Mouse (Mus musculus): Measurements from ENCODE around the gene Fermt1. TPM values are rescaled to one million over a fixed set of nuclear protein-coding genes. Genes with fewer than 3 reads are reported as not detected.

Gene Fermt1
- polyA plus RNA-seq (2014; fragmentation: Nextera tagmentation; extraction: Ambion mirVana): 0.60 and 0.71 TPM in 2 replicates

GRCm38 (mm10) chr2:132945326-132946207 is at the start of gene Fermt1:
TSS of gene Fermt1 (minus strand) at chr2:132945906.
- H3K27me3 ChIP-seq (replicated peaks; ENCODE audit: control insufficient read depth, insufficient read depth, low read length): peaks cover 33% of the 10 kb centered on the region
- ATAC-seq (replicated peaks; ENCODE audit: low FRiP score) (peak; percentile 23; the same call in 1 of the 2 replicates), DNase-seq (ENCODE audit: low spot score) (no peak)
- WGBS: 6% methylated on average over 37 of the region's 37 CpGs
- peak within 1 kb of the TSS; percentile 59 for H3K4me2 ChIP-seq
- H3K36me3 ChIP-seq (ENCODE audit: control insufficient read depth, insufficient read depth, low read length): no peaks in the 10 kb centered on the region
- no peaks in the 10 kb centered on the region for H3K9me3 ChIP-seq (ENCODE audit: control insufficient read depth, low read length)
- peak within 1 kb of the TSS; percentile 27 for H3K4me3 ChIP-seq (ENCODE audit: low read depth, low read length)
- H3K27ac ChIP-seq (ENCODE audit: low read depth, low read length): no peak within 1 kb of the TSS
- H3K9ac ChIP-seq (ENCODE audit: low read depth, low read length): no peak within 1 kb of the TSS; the same call in 1 of the 2 replicates
- H3K4me1 ChIP-seq (replicated peaks; ENCODE audit: control insufficient read depth, insufficient read depth, low read length): no peaks in the 10 kb centered on the region

GRCm38 (mm10) chr2:132992659-132993531 is 47.2 kb upstream of the Fermt1 start:
- no peak overlapping the region for H3K9ac ChIP-seq (ENCODE audit: low read depth, low read length)
- no peak overlapping the region for H3K4me3 ChIP-seq (ENCODE audit: low read depth, low read length)
- WGBS: 71% methylated on average over 9 of the region's 9 CpGs
- no peaks in the 10 kb centered on the region for H3K9me3 ChIP-seq (ENCODE audit: control insufficient read depth, low read length)
- no peaks in the 10 kb centered on the region for H3K4me1 ChIP-seq (replicated peaks; ENCODE audit: control insufficient read depth, insufficient read depth, low read length)
- H3K27me3 ChIP-seq (replicated peaks; ENCODE audit: control insufficient read depth, insufficient read depth, low read length): no peaks in the 10 kb centered on the region
- ATAC-seq (replicated peaks; ENCODE audit: low FRiP score) (no peak), DNase-seq (ENCODE audit: low spot score) (no peak)
- H3K36me3 ChIP-seq (ENCODE audit: control insufficient read depth, insufficient read depth, low read length): no peaks in the 10 kb centered on the region
- H3K4me2 ChIP-seq: no peak overlapping the region
- no peak overlapping the region for H3K27ac ChIP-seq (ENCODE audit: low read depth, low read length)

- H3K27me3 ChIP-seq (replicated peaks; ENCODE audit: control insufficient read depth, insufficient read depth, low read length): no peaks in the 10 kb centered on the region
- no peak overlapping the region for H3K4me2 ChIP-seq
- H3K36me3 ChIP-seq (ENCODE audit: control insufficient read depth, insufficient read depth, low read length): no peaks in the 10 kb centered on the region
- no peaks in the 10 kb centered on the region for H3K9me3 ChIP-seq (ENCODE audit: control insufficient read depth, low read length)
- no peak overlapping the region for H3K4me3 ChIP-seq (ENCODE audit: low read depth, low read length)
- no peaks in the 10 kb centered on the region for H3K4me1 ChIP-seq (replicated peaks; ENCODE audit: control insufficient read depth, insufficient read depth, low read length)
- H3K9ac ChIP-seq (ENCODE audit: low read depth, low read length): no peak overlapping the region
- no peak overlapping the region for H3K27ac ChIP-seq (ENCODE audit: low read depth, low read length)
- WGBS: 58% methylated on average over 11 of the region's 11 CpGs
- DNase-seq (ENCODE audit: low spot score) (no peak), ATAC-seq (replicated peaks; ENCODE audit: low FRiP score) (no peak)
Measured at GRCm38 (mm10) chr2:132989778-132990564, 44.3 kb upstream of the Fermt1 start.

- Histone ChIP-seq H3K36me3 (ENCODE audit: control insufficient read depth, insufficient read depth, low read length) (no peaks in the 10 kb centered on the region), H3K27ac (ENCODE audit: low read depth, low read length) (no peak overlapping the region), H3K9ac (ENCODE audit: low read depth, low read length) (no peak overlapping the region), H3K4me1 (replicated peaks; ENCODE audit: control insufficient read depth, insufficient read depth, low read length) (no peaks in the 10 kb centered on the region), H3K27me3 (replicated peaks; ENCODE audit: control insufficient read depth, insufficient read depth, low read length) (no peaks in the 10 kb centered on the region), H3K4me3 (ENCODE audit: low read depth, low read length) (no peak overlapping the region), H3K9me3 (ENCODE audit: control insufficient read depth, low read length) (no peaks in the 10 kb centered on the region), H3K4me2 (no peak overlapping the region)
- WGBS: 89% methylated on average over 2 of the region's 2 CpGs
- DNase-seq (ENCODE audit: low spot score): no peak
- ATAC-seq (replicated peaks; ENCODE audit: low FRiP score): no peak
Measured at GRCm38 (mm10) chr2:132973346-132973745, 27.6 kb upstream of the Fermt1 start.

- ATAC-seq (replicated peaks; ENCODE audit: low FRiP score) (no peak), DNase-seq (ENCODE audit: low spot score) (no peak)
- no peaks in the 10 kb centered on the region for H3K36me3 ChIP-seq (ENCODE audit: control insufficient read depth, insufficient read depth, low read length)
- no peak overlapping the region for H3K4me2 ChIP-seq
- H3K9me3 ChIP-seq (ENCODE audit: control insufficient read depth, low read length): no peaks in the 10 kb centered on the region
- WGBS: 29% methylated on average over 4 of the region's 4 CpGs
- no peak overlapping the region for H3K9ac ChIP-seq (ENCODE audit: low read depth, low read length)
- H3K27me3 ChIP-seq (replicated peaks; ENCODE audit: control insufficient read depth, insufficient read depth, low read length): no peaks in the 10 kb centered on the region
- no peak overlapping the region for H3K27ac ChIP-seq (ENCODE audit: low read depth, low read length)
- no peak overlapping the region for H3K4me3 ChIP-seq (ENCODE audit: low read depth, low read length)
- no peaks in the 10 kb centered on the region for H3K4me1 ChIP-seq (replicated peaks; ENCODE audit: control insufficient read depth, insufficient read depth, low read length)
Measured at GRCm38 (mm10) chr2:132970772-132971173, 25.1 kb upstream of the Fermt1 start.

- WGBS: 69% methylated on average over 1 of the region's 1 CpGs
- no peaks in the 10 kb centered on the region for H3K4me1 ChIP-seq (replicated peaks; ENCODE audit: control insufficient read depth, insufficient read depth, low read length)
- no peaks in the 10 kb centered on the region for H3K27me3 ChIP-seq (replicated peaks; ENCODE audit: control insufficient read depth, insufficient read depth, low read length)
- ATAC-seq (replicated peaks; ENCODE audit: low FRiP score) (no peak), DNase-seq (ENCODE audit: low spot score) (no peak)
- H3K4me2 ChIP-seq: no peak overlapping the region
- no peak overlapping the region for H3K4me3 ChIP-seq (ENCODE audit: low read depth, low read length)
- no peak overlapping the region for H3K27ac ChIP-seq (ENCODE audit: low read depth, low read length)
- H3K36me3 ChIP-seq (ENCODE audit: control insufficient read depth, insufficient read depth, low read length): no peaks in the 10 kb centered on the region
- no peaks in the 10 kb centered on the region for H3K9me3 ChIP-seq (ENCODE audit: control insufficient read depth, low read length)
- H3K9ac ChIP-seq (ENCODE audit: low read depth, low read length): no peak overlapping the region
Measured at GRCm38 (mm10) chr2:132957786-132958185, 12.1 kb upstream of the Fermt1 start.

- H3K27ac ChIP-seq (ENCODE audit: low read depth, low read length): no peak overlapping the region
- DNase-seq (ENCODE audit: low spot score) (no peak), ATAC-seq (replicated peaks; ENCODE audit: low FRiP score) (0 out of 2 replicates have a peak, but pooled peaks have one; percentile 39)
- H3K9ac ChIP-seq (ENCODE audit: low read depth, low read length): no peak overlapping the region
- no peaks in the 10 kb centered on the region for H3K27me3 ChIP-seq (replicated peaks; ENCODE audit: control insufficient read depth, insufficient read depth, low read length)
- no peak overlapping the region for H3K4me3 ChIP-seq (ENCODE audit: low read depth, low read length)
- no peak overlapping the region for H3K4me2 ChIP-seq
- no peaks in the 10 kb centered on the region for H3K4me1 ChIP-seq (replicated peaks; ENCODE audit: control insufficient read depth, insufficient read depth, low read length)
- H3K36me3 ChIP-seq (ENCODE audit: control insufficient read depth, insufficient read depth, low read length): no peaks in the 10 kb centered on the region
- H3K9me3 ChIP-seq (ENCODE audit: control insufficient read depth, low read length): no peaks in the 10 kb centered on the region
- WGBS: 6% methylated on average over 8 of the region's 8 CpGs
Measured at GRCm38 (mm10) chr2:132952197-132952596, 6.5 kb upstream of the Fermt1 start.

GRCm38 (mm10) chr2:132948174-132948573 is 2.5 kb upstream of the Fermt1 start:
- 64% methylated on average over 7 of the region's 7 CpGs for WGBS
- H3K36me3 ChIP-seq (ENCODE audit: control insufficient read depth, insufficient read depth, low read length): no peaks in the 10 kb centered on the region
- DNase-seq (ENCODE audit: low spot score) (no peak), ATAC-seq (replicated peaks; ENCODE audit: low FRiP score) (no peak)
- no peaks in the 10 kb centered on the region for H3K4me1 ChIP-seq (replicated peaks; ENCODE audit: control insufficient read depth, insufficient read depth, low read length)
- H3K9ac ChIP-seq (ENCODE audit: low read depth, low read length): no peak overlapping the region
- no peaks in the 10 kb centered on the region for H3K9me3 ChIP-seq (ENCODE audit: control insufficient read depth, low read length)
- no peak overlapping the region for H3K4me3 ChIP-seq (ENCODE audit: low read depth, low read length)
- H3K4me2 ChIP-seq: no peak overlapping the region
- H3K27me3 ChIP-seq (replicated peaks; ENCODE audit: control insufficient read depth, insufficient read depth, low read length): peaks cover 33% of the 10 kb centered on the region
- H3K27ac ChIP-seq (ENCODE audit: low read depth, low read length): no peak overlapping the region

Measured in liver, embryonic 11.5 days (tissue).